Mouse (Mus musculus): ENCODE results near the gene Cdc37l1. TPM values are rescaled to one million over a fixed set of nuclear protein-coding genes. Genes with fewer than 3 reads are reported as not detected.
"Not testable (repeated sequence)": the region's sequence is repeated elsewhere in the genome, so short reads cannot be mapped to it uniquely, and the experiment has no call there.

Gene Cdc37l1
- polyA plus RNA-seq, 1 experiment from 2014 or later = 19.5 TPM

DNA sequence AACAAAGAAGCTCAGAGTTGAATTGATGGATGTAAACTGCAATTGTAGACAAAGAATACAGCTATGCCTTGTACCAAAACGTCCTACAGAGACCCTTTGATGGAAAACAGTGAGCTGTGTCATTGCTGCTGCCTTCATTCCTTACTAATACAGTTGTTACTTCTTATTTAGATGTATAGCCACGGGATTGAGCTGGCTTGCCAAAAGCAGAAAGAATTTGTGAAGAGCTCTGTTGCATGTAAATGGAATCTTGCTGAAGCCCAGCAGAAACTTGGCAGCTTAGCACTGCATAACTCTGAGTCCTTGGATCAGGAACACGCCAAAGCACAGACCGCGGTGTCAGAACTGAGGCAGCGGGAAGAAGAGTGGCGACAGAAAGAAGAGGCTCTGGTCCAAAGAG lies 4.7 kb downstream of the Cdc37l1 start:
- no peak for TF ChIP-seq EP300 (optimal IDR thresholded peaks at IDR 0.05)
- no peak for TF ChIP-seq CTCF (IDR thresholded peaks at IDR 0.05; ENCODE audit: low read depth)
- 58% methylated on average over 7 of the region's 7 CpGs for WGBS
- peaks cover 4% of the 10 kb centered on the region; the same call in 1 of the 2 replicates for H3K36me3 ChIP-seq (ENCODE audit: control insufficient read depth, insufficient read depth, low read length)
- ATAC-seq (ENCODE audit: low FRiP score, low TSS enrichment) = no peak
- no peaks in the 10 kb centered on the region for H3K4me1 ChIP-seq (replicated peaks; ENCODE audit: control insufficient read depth, insufficient read depth)
- no peaks in the 10 kb centered on the region for H3K9me3 ChIP-seq (ENCODE audit: control insufficient read depth, low read length)
- no peaks in the 10 kb centered on the region for H3K27me3 ChIP-seq (ENCODE audit: control insufficient read depth, insufficient read depth, low read length)
- H3K4me2 ChIP-seq (replicated peaks; ENCODE audit: low read depth) = no peak overlapping the region
- no peak for DNase-seq (ENCODE audit: low spot score)
- H3K4me3 ChIP-seq (ENCODE audit: low read depth, low read length) = no peak overlapping the region
- peak overlapping the region; percentile 59 for H3K27ac ChIP-seq (replicated peaks)
- H3K9ac ChIP-seq (ENCODE audit: low read length) = no peak overlapping the region

DNA sequence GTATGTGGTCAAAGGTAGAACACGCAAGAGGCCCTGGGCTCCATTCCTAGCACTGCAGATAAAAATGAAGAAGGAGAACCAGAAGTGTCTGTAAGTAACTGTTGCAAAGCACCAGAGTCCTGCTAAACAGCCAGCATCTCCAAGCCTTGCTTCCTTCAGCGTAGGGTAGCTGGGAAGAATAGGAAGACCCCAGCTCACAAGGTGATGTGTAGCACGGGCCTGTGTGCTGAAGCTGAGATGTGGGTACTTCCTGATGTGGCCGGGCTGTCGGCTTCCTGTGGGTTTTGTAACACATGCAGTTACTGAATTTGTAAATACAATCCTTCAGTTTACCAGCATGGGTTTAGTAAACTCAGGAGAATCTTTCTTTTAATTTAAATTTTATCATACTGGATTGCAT lies 5.2 kb downstream of the Cdc37l1 start:
- ATAC-seq (ENCODE audit: low FRiP score, low TSS enrichment) = no peak

DNA sequence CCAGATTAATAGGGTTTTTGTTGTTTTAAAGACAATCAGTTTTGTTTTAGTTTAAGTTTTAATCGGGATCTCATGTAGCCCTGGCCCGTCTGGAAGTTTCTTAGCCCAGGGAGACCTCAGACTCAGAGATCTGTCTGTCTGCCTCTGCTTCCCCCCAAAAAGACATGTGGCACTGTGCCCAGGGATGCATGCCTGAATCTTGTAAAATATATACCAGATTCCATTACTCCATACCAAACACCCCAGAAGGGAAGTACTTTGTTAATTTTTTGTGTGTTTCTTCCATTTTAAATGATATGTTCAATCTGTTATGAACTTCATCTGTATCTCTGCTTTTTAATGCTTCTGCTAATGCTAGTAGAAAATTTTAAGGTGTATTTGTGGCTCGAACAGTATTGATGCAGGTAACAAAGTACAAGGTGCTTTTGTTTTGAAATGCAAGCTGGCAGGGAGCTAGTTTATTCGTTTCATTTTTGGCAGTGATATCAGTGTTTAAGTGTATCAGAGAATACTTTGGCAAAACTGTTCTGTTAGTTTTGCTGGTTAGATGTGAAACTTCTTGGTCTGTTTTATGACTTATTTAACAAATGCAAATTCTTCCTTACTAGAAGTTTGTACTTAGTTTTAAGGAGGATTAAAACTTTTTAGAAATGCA lies 8.0 kb downstream of the Cdc37l1 start:
- H3K9me3 ChIP-seq (ENCODE audit: control insufficient read depth, low read length) = no peaks in the 10 kb centered on the region
- H3K4me2 ChIP-seq (replicated peaks; ENCODE audit: low read depth) = no peak overlapping the region
- H3K4me1 ChIP-seq (replicated peaks; ENCODE audit: control insufficient read depth, insufficient read depth) = no peaks in the 10 kb centered on the region
- DNase-seq (ENCODE audit: low spot score) (no peak), ATAC-seq (ENCODE audit: low FRiP score, low TSS enrichment) (no peak)
- peaks cover 12% of the 10 kb centered on the region; the same call in 1 of the 2 replicates for H3K36me3 ChIP-seq (ENCODE audit: control insufficient read depth, insufficient read depth, low read length)
- no peak for TF ChIP-seq CTCF (IDR thresholded peaks at IDR 0.05; ENCODE audit: low read depth)
- no peak for TF ChIP-seq EP300 (optimal IDR thresholded peaks at IDR 0.05)
- H3K27ac ChIP-seq (replicated peaks) = no peak overlapping the region
- H3K4me3 ChIP-seq (ENCODE audit: low read depth, low read length) = no peak overlapping the region
- WGBS = 65% methylated on average over 4 of the region's 4 CpGs
- H3K27me3 ChIP-seq (ENCODE audit: control insufficient read depth, insufficient read depth, low read length) = no peaks in the 10 kb centered on the region
- no peak overlapping the region for H3K9ac ChIP-seq (ENCODE audit: low read length)

More for the DNA sequence above, 5.2 kb downstream of the Cdc37l1 start:
- Histone ChIP-seq H3K4me2 (replicated peaks; ENCODE audit: low read depth) (no peak overlapping the region), H3K27me3 (ENCODE audit: control insufficient read depth, insufficient read depth, low read length) (no peaks in the 10 kb centered on the region), H3K9me3 (ENCODE audit: control insufficient read depth, low read length) (no peaks in the 10 kb centered on the region), H3K4me1 (replicated peaks; ENCODE audit: control insufficient read depth, insufficient read depth) (no peaks in the 10 kb centered on the region), H3K4me3 (ENCODE audit: low read depth, low read length) (no peak overlapping the region), H3K36me3 (ENCODE audit: control insufficient read depth, insufficient read depth, low read length) (peaks cover 4% of the 10 kb centered on the region; the same call in 1 of the 2 replicates), H3K27ac (replicated peaks) (peak overlapping the region; percentile 46), H3K9ac (ENCODE audit: low read length) (no peak overlapping the region)
- WGBS = 85% methylated on average over 5 of the region's 5 CpGs
- TF ChIP-seq EP300 (optimal IDR thresholded peaks at IDR 0.05) = no peak
- no peak for TF ChIP-seq CTCF (IDR thresholded peaks at IDR 0.05; ENCODE audit: low read depth)
- DNase-seq (ENCODE audit: low spot score) = no peak

DNA sequence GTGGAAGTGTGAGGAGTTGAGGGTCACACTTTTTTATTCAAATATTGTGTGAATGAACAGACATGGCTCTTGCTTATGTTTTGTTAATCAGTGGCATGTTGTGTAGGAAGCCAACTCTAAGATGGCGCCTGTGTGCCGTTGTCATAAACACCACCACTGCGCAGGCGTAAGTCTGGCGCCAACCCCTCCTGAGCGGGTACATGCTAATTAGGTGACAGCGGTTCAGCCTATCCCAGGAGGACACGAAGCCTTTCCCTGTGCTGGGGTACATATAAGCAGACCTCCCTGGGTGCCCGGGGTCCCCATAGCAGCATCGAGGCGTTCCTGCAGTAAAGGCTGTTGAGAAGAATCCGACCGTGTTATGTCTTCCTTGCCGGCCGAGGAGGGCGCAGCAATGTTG lies 10.2 kb downstream of the Cdc37l1 start:
- peaks cover 12% of the 10 kb centered on the region; the same call in 1 of the 2 replicates for H3K36me3 ChIP-seq (ENCODE audit: control insufficient read depth, insufficient read depth, low read length)
- 95% methylated on average over 16 of the region's 16 CpGs for WGBS
- not testable (repeated sequence) for H3K4me3 ChIP-seq (ENCODE audit: low read depth, low read length); DNase-seq (ENCODE audit: low spot score); H3K4me2 ChIP-seq (replicated peaks; ENCODE audit: low read depth); H3K27me3 ChIP-seq (ENCODE audit: control insufficient read depth, insufficient read depth, low read length); H3K9ac ChIP-seq (ENCODE audit: low read length); H3K9me3 ChIP-seq (ENCODE audit: control insufficient read depth, low read length); H3K27ac ChIP-seq (replicated peaks); ATAC-seq (ENCODE audit: low FRiP score, low TSS enrichment); H3K4me1 ChIP-seq (replicated peaks; ENCODE audit: control insufficient read depth, insufficient read depth)

DNA sequence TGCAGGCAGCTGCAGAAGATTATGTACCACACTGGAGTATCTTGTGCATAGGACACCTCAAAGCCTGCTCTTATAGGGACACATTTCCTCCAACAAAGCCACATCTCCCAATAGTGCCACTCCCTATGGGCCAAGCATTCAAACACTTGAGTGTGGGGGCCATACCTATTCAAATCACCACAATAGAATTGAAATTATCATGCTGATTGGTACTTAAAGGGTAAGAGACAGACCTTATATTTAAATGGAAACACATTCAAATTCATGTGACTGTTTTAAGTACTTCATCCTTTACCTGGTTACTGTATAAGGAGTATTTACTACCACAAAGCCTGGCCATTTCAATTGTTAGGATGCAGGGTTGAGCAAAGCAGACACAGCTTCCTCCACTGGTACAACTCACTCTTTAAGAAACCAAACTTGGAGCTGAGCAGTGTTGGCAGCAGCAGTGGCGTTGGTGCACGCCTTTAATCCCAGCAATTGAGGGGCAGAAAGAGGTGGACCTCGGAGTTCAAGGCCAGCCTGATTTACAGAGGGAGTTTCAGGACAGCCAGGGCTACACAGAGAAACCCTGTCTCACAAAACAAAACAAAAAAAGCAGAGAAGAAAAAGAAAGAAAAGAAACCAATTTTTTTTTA lies 18.0 kb downstream of the Cdc37l1 start:
- WGBS = 84% methylated on average over 3 of the region's 3 CpGs
- H3K27me3 ChIP-seq (ENCODE audit: control insufficient read depth, insufficient read depth, low read length) = no peaks in the 10 kb centered on the region
- H3K4me3 ChIP-seq (ENCODE audit: low read depth, low read length) = no peak overlapping the region
- H3K9ac ChIP-seq (ENCODE audit: low read length) = no peak overlapping the region
- no peaks in the 10 kb centered on the region for H3K4me1 ChIP-seq (replicated peaks; ENCODE audit: control insufficient read depth, insufficient read depth)
- no peak for TF ChIP-seq CTCF (IDR thresholded peaks at IDR 0.05; ENCODE audit: low read depth)
- no peak for TF ChIP-seq EP300 (optimal IDR thresholded peaks at IDR 0.05)
- peaks cover 5% of the 10 kb centered on the region; the same call in 1 of the 2 replicates for H3K36me3 ChIP-seq (ENCODE audit: control insufficient read depth, insufficient read depth, low read length)
- DNase-seq (ENCODE audit: low spot score) (no peak), ATAC-seq (ENCODE audit: low FRiP score, low TSS enrichment) (no peak)
- no peak overlapping the region for H3K27ac ChIP-seq (replicated peaks)
- no peak overlapping the region for H3K4me2 ChIP-seq (replicated peaks; ENCODE audit: low read depth)
- no peaks in the 10 kb centered on the region for H3K9me3 ChIP-seq (ENCODE audit: control insufficient read depth, low read length)

DNA sequence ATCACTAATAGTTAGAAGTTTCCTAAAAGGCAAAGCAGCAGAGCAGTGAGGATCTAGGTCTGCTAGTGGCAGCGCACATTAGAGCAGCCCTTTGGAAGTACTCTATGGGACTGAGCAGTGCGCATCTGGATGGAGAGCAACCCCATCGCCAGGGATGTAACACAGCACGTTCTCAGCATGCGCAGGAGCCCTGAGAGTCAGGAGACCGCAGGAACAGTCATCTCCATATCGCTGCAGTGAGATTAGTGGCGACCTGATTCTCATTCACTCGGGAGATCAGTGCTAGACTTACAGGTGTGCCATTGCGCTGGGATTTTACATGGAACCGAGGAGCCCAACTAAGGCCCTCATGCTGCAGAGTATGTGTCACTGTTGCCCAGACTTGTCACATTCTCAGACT lies 18.9 kb downstream of the Cdc37l1 start:
- Histone ChIP-seq H3K27me3 (ENCODE audit: control insufficient read depth, insufficient read depth, low read length) (no peaks in the 10 kb centered on the region), H3K27ac (replicated peaks) (no peak overlapping the region), H3K4me1 (replicated peaks; ENCODE audit: control insufficient read depth, insufficient read depth) (no peaks in the 10 kb centered on the region), H3K9ac (ENCODE audit: low read length) (no peak overlapping the region), H3K9me3 (ENCODE audit: control insufficient read depth, low read length) (no peaks in the 10 kb centered on the region), H3K36me3 (ENCODE audit: control insufficient read depth, insufficient read depth, low read length) (peaks cover 5% of the 10 kb centered on the region; the same call in 1 of the 2 replicates), H3K4me3 (ENCODE audit: low read depth, low read length) (no peak overlapping the region), H3K4me2 (replicated peaks; ENCODE audit: low read depth) (no peak overlapping the region)
- WGBS = 91% methylated on average over 11 of the region's 11 CpGs
- TF ChIP-seq CTCF (IDR thresholded peaks at IDR 0.05; ENCODE audit: low read depth) (no peak), EP300 (optimal IDR thresholded peaks at IDR 0.05) (no peak)
- ATAC-seq (ENCODE audit: low FRiP score, low TSS enrichment) = no peak
- no peak for DNase-seq (ENCODE audit: low spot score)

All from stomach, postnatal 0 days (tissue).